Mouse (Mus musculus): ENCODE results near the gene Slc22a4. TPM values are rescaled to one million over a fixed set of nuclear protein-coding genes. Genes with fewer than 3 reads are reported as not detected.

Gene Slc22a4
- polyA plus RNA-seq (2015; fragmentation: Nextera tagmentation; extraction: Ambion mirVana) = 0.56 and 4.2 TPM in 2 replicates

DNA sequence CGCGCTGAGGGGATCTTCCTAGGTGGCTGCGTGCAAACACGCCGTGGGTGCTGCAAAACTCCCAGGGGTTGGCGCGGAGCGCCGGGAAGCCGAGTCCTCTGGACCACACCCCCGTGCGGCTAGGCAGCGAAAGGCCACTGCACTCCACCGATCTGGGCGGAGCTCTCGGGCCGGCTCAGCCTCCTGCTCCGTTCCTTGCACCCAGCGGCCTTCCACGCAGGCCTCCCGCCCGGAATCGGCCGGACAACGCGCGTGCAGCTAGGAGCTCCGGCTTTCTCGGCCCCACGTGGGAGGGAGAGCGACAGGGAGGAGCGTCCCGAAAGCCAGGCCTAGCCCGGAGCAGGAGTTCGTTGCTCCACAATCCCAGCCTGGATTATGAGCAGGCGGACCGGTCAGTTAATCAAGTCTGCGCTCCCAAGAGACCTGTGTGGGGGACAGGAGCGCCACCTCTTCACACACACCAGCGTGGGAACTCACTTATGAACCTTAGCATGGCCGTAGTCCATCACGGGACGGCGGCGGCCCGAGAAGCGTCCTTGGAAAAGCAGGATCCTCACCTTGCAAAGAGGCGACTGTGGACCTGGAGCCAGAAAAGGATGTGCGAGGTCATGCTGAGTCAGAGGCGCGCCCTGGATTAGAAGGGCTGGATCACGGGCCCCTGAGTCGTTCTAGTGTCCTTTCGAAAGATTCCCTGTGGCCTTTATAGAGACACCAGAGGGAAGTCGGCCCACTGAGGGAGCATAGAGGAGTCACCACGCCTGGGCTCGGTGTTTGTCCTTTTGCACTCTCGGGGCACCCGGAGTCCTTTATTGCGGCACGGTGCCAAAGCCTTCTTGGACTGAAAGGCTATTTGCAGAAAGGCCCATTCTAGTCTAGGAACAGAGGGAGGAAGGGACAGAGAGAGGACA, at the start of gene Slc22a4:
Gene Slc22a4, minus strand, starts transcription at position 47 of the 908 bp plus-strand sequence.

DNA sequence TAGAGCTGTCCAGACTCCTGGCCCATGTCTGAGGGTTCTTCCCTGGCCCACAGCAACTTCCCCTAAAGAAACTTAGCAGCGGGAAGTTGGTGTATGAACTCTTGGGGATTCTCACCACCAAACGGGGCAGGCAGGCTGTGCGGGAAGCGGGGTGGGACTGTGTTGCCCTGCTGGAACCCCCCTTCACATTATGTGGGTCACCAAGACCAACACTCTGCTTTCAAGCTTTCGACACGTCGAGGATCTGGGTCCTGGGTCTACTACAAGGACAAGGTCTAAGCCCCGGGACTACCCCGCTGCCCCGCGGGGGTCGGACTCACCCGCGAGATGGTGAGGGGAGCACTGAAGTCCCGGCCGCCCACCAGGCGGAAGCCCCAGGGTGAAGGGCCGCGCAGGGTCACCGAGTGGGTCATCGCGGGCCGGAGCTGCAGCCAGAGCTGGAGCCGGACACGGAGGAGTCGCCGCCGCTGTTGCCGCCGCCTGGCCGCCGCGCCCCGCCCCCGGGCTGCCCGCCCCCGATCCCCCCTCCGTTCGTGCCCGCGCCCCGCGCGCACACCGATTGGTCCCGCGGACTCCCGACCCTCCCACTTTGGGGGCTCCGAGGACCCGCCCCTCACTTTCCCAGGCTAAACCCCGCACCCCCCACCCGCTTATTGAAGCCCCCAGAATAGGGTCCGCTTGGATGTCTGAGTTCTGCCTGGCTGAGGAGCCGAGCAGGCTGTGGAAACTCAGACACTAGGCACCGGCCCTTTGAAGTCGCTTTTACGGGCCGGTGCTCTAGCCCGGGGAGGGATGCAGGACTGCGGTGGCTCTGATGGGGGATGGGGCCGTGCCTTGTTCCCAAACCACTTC, 40.9 kb upstream of the Slc22a4 start, which contains the start of gene Pdlim4:
Gene Pdlim4, minus strand, starts transcription at position 495 of the 852 bp plus-strand sequence.

DNA sequence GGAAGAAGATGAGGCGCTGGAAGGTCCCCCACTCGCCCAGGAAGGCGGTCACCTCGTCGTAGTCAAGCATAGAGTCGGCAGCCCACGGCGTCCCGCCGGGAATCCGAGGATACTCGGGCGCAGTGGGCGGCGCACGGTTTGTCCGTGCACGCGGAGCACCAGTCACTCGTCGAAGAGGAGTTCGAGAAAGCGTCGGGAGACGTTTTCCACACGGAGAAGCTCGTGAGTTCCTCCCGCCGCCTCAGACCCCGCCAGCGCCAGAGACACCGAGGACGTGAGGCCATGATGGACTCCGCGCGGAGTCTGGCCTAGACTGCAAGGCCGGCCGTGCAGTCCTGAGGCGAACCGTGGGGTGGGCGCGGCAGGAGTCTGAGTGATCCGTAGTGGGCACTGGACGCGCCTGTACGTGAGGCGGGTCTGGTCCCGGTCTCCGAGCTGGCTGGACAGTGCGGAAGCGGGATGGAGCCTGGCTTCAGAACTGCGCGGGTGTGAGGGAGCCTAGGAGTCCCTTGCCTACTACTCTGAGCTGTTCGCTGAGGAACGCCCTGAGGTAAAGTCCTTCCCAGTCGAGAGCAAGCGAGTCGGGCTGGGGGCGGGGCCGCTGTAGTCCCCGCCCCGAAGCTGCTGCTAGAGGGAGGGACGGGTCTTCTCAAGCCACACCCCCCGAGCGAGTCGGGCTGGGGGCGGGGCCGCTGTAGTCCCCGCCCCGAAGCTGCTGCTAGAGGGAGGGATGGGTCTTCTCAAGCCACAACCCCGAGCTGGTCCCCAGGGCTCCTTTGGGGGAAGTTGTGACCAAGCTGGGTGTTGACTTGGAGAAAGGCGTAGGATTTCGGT, 47.9 kb downstream of the Slc22a4 start, which contains the start of gene Slc22a21:
Gene Slc22a21, minus strand, starts transcription at position 545 of the 834 bp plus-strand sequence.

Other genes starting within 250 kb of the Slc22a4 start
- 2.2 and 2.8 TPM in 2 replicates for gene Gm12216, start 168.8 kb downstream of the Slc22a4 start, polyA plus RNA-seq (2015; fragmentation: Nextera tagmentation; extraction: Ambion mirVana)
- 4.6 and 4.9 TPM in 2 replicates for gene Slc22a5, start 136.4 kb downstream of the Slc22a4 start, polyA plus RNA-seq (2015; fragmentation: Nextera tagmentation; extraction: Ambion mirVana)
- 1.4 and 1.5 TPM in 2 replicates for gene Slc22a21, start 47.8 kb downstream of the Slc22a4 start, polyA plus RNA-seq (2015; fragmentation: Nextera tagmentation; extraction: Ambion mirVana)
- gene Pdlim4, start 40.9 kb upstream of the Slc22a4 start, polyA plus RNA-seq (2015; fragmentation: Nextera tagmentation; extraction: Ambion mirVana) = 66.8 and 67.0 TPM in 2 replicates
- gene P4ha2, start 72.0 kb upstream of the Slc22a4 start, polyA plus RNA-seq (2015; fragmentation: Nextera tagmentation; extraction: Ambion mirVana) = 16.6 and 27.6 TPM in 2 replicates
- not detected in 2 replicates for gene Csf2, start 221.6 kb upstream of the Slc22a4 start, polyA plus RNA-seq (2015; fragmentation: Nextera tagmentation; extraction: Ambion mirVana)
- not detected in 2 replicates for gene Il3, start 239.2 kb upstream of the Slc22a4 start, polyA plus RNA-seq (2015; fragmentation: Nextera tagmentation; extraction: Ambion mirVana)